Mouse (Mus musculus): ENCODE data around the gene Atxn2. TPM values are rescaled to one million over a fixed set of nuclear protein-coding genes. Genes with fewer than 3 reads are reported as not detected.
"Not testable (repeated sequence)": the region's sequence is repeated elsewhere in the genome, so short reads cannot be mapped to it uniquely, and the experiment has no call there.

The Atxn2 gene
- 100 to 1,000 TPM; 228 to 234 TPM for total RNA-seq (2021)

DNA sequence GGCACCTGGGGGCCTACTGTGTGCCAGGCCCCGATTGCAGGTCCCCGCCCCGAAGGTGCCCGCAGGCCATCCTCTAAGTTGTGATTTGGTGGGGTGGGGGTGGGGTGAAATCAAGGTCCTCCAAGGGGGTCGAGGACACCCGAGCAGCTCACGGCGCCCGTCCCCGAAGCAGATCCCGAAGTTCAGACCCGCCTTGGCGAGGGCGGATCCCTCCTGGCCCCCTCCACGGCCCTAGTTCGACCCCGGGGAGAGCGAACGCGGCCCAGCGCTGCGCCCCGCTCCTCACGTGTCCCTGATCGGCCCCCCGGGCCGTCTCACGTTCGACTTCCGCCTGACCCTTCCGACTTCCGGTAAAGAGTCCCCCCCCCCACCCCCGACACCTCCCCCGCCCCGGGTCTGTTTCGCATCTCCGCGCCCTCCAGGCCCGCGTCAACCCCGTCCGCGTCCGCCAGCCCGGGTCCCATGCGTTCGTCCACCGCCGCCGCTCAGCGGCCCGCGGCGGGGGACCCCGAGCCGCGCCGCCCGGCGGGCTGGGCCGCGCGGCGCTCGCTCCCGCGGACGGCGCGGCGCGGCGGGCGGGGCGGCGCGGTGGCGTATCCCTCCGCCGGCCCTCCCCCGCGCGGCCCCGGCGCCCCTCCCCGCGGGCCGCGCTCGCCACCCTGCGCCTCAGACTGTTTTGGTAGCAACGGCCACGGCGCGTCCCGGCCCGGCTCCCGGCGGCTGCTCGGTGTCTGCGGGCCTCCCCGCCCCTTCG, at the start of gene Atxn2:
Gene Atxn2, plus strand, starts transcription at position 164 of the 754 bp plus-strand sequence.
- intact Hi-C loops (cut with DNase I), result loop anchor here (5.0 to 10.0 kb wide), 4 partner anchors 49 to 443 kb away; partner anchors contain the start of genes Acad10, Brap, Ppp1cc and Sh2b3
- peak; percentile 74 to 83 for DNase-seq (ENCODE audit: low spot score in 2 of 2)

DNA sequence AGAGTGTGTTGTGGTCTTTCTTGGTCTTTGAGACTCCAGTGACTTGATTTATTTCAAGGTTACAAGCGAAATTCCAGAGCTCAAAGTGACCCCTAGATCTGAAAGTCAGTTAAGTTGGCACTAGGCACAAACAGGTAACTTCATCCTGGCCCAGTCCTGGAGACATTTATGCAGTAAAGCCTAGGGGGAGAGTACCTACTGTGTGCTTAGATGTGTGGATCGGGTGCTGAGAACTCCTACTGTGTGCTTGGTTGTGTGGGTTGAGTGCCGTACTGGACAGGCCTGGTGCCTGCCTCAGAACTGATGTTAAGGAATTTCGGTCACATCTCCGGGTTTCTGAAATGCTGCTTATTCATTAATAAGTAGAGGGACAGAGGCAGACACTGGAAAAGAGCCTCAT, 49.6 kb upstream of the Atxn2 start:
- DNase-seq (ENCODE audit: low spot score in 2 of 2), result no peak
- intact Hi-C loops (cut with DNase I), result loop anchor here (5.0 kb wide), 1 partner anchor 51 kb away; the partner anchor contains the start of gene Atxn2

DNA sequence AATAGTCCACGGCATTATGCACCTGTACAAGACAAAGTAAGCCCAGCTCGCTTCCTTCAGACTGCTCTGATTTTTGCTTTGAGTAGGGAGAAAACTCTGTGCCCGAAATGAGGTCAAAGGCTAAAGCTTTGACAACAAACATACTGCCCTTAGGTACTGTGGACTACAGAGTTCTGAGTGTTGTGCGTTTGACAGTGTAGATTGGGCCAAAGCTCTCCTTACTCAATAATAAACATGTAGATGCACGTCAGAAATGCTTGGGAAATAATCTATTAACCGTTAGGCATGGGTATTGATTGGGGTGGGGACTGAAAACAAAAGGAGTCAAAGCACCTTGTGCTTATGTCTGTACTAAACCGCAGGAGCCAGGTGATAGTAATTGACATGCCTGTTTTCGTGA, 47.7 kb upstream of the Atxn2 start:
- no peak for DNase-seq (ENCODE audit: low spot score in 2 of 2)
- intact Hi-C loops (cut with DNase I), result loop anchor here (5.0 kb wide), 1 partner anchor 49 kb away; the partner anchor contains the start of gene Atxn2

DNA sequence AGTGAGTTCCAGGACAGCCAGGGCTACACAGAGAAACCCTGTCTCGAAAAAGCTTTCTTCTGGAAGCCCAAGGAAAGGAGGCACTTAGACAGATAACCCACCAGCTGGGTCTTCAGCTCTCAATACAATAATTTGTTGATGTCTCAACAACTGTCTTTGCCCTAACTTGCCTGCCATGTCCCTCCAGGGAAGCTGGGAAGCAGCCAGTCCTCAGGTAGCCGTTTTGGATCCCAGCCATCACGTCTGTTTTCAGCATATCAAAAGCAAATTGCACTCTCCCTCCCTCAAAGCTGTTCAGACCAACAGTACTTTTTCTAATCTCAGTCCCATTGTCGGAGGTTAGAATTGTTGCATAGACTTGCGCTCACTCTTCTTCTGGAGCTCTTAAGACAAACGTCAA, 47.1 kb upstream of the Atxn2 start:
- intact Hi-C loops (cut with DNase I), result loop anchor here (5.0 kb wide), 1 partner anchor 48 kb away; the partner anchor contains the start of gene Atxn2
- DNase-seq (ENCODE audit: low spot score in 2 of 2), result no peak

DNA sequence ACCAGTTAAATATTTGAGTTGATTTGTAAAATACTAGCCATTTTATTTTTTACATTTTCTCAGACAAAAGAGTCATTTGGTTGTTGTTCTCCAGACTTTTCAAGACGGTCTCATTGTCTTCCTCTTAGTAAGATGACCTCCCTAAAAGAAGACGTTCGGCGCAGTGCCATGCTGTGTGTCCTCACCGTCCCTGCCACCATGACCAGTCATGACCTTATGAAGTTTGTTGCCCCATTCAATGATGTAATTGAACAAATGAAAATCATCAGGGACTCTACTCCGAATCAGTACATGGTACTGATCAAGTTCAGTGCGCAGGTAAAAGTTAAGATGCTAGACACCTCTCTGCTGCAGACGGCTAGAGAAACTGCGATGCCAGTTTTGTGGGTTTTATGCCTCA, 46.2 kb upstream of the Atxn2 start:
- intact Hi-C loops (cut with DNase I), result loop anchor here (5.0 kb wide), 1 partner anchor 47 kb away; the partner anchor contains the start of gene Atxn2
- DNase-seq (ENCODE audit: low spot score in 2 of 2), result no peak

DNA sequence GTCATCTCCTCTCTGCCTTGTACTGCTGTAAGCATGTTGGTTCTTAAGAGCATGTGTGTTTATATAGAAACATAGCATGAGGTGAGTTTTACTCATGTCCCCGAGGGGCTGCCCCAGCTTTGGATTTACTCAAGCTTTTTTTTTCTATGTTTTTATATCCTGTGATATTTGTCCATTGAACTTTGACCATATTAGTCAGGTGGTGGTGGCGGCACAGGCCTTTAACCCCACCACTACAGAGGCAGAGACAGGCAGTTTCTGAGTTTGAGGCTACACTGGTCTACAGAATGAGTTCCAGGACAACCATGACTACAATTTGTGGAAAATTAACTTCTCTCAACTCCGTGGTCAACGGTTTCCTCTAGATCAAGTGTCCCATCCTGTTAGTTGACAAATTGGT, 44.1 kb upstream of the Atxn2 start:
- intact Hi-C loops (cut with DNase I), result no loop called here
- no peak for DNase-seq (ENCODE audit: low spot score in 2 of 2)

DNA sequence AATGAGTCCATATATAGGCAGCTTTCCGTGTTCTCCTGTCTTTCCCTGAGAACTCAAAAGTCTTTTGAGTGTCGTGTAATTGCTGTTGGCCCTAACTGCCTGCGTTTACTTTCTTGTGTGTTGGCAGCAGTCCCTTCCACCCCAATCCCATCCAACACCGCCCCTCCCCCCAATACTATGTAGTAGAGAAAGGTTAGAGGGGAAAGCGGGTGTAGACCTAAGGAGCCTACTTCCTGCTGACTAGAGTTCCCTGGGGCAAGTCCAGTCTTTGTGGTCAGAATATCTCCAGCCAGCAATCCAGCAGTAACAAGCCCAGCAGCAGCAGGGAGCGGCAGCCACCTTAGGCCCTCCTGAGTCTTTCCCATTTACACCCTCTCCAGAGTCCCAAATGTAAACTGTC, 42.7 kb upstream of the Atxn2 start:
- intact Hi-C loops (cut with DNase I), result no loop called here
- DNase-seq (ENCODE audit: low spot score in 2 of 2), result no peak

DNA sequence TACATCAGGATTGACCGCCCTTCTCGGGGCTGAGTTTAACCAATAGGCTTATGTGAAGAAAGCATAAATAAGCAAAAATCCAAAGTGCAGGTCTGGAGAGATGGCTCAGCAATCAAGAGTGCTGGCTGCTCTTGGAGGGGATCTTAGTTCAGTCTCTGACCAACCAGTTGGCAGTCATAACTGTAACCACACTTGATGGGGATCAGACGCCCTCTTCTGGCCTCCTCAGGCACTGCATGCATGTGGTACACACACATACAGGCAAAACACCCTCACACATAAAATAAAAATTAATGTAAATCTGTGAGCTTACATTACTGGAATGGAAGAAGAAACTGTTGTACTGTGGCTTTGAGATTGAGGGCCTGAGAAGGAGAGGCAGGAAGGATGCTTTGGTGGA, 40.7 kb upstream of the Atxn2 start:
- intact Hi-C loops (cut with DNase I), result no loop called here
- no peak for DNase-seq (ENCODE audit: low spot score in 2 of 2)

DNA sequence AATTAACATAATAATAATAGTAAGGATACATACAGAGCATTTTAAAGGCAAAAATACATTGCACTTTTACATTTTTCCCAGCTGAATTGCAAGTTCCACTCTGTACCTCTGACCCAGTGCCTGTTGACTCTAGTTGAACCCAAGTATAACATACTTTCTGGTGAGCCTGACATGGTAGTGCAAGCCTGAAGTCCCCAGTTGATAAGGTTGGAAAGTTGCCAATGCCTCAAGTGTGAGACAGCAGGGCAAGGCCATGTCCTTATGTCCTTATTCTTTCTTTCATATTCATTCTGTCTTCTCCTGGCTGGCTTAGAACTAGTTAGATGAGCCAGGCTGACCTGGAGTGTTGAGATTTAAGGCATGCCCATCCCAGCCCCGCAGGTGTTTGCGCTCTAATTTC, 28.9 kb upstream of the Atxn2 start:
- intact Hi-C loops (cut with DNase I), result no loop called here

DNA sequence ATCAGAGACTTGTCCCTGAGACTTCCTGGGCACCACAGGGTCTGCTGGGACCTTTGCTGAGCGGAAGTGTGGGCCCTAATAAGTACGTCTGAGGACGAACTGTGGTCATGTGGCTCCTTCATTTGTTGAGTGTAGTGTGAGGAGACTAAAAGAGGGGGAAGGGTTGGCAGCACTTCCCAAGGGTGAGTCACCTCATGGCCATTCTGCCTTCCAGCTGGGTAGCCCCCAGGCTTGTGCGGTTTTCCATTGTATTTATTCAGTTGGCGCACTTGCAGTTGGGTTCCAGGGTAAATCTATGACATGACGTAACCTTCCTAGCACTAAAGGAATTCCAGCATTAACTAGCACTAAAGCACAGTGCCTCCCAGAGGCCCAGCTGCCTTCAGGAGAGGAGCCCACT, 25.6 kb upstream of the Atxn2 start:
- intact Hi-C loops (cut with DNase I), result no loop called here

More for the DNA sequence above, 28.9 kb upstream of the Atxn2 start:
- no peak for DNase-seq (ENCODE audit: low spot score in 2 of 2)

DNA sequence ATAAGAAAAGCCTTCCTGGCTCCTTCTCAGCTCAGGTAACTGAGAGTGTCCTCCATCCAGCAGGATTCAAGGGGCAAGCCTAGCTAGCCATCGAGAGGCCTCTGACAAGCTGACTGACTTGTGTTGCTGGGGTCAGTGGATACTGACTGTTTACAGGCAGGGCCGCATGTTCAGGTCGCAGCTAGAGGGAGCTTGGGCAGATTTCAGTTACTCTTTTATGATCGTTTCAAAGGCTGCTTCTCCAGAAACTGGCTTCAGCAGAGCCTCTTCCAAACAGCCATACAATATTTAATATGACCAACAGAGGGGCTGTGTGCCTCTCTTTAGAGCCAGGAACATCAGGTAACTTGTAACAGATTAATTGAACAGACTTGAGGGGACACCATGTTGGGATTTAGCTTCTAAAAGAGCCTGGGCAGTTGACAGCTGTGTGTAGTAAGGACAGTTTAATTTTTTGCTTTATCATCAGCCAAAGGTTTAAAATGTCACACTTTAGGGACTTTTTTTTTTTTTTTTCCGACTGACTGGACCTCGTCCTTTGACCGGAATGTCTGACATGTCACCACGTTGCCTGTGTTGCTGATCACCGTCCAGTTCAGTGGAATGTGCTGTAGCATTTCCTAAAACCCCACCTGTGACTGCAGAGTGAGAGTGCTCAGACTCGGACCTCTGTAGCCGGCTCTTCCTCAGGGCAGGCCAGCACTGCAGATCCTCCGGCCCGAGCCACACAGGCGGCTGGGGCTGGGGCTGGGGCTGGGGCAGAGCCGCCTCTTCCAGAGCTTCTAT, 24.8 kb upstream of the Atxn2 start:
- intact Hi-C loops (cut with DNase I), result no loop called here
- no peak for DNase-seq (ENCODE audit: low spot score in 2 of 2)

More for the DNA sequence above, 25.6 kb upstream of the Atxn2 start:
- DNase-seq (ENCODE audit: low spot score in 2 of 2), result no peak

DNA sequence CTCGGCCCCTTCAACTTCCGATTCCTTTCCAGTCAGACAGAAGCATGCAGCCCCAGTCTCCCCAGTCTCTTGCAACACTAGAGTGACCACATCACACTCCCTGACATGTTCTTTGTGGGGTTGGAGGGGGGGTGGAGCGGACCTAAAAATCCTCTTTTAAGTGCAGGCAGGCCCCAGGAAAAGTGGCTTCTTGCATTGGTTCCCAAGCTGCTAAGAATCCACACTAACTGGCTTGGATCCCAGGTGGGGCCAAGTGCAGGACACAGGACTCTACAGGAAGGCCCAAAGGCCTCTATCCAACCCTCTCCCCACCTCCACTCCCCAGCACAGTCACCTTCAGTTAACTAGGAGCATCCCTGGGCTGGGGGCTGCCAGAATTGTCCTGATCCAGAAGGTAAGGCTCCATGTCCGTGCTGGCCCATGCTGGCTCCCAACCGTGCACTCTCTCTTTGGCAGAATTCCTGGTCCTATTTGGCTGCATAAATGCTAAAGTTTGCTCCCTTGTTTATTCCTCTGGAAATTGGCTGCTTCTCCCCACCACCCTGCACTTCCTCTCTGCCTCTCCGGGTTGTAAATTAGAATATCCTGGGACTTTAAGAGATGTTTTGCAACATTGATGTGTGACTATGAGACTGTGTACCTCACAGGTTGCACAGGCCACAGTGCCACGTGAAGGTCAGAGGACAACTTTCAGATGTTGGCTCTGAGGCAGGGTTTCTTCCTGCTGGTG, 20.5 kb upstream of the Atxn2 start:
- intact Hi-C loops (cut with DNase I), result no loop called here
- DNase-seq (ENCODE audit: low spot score in 2 of 2), result no peak

DNA sequence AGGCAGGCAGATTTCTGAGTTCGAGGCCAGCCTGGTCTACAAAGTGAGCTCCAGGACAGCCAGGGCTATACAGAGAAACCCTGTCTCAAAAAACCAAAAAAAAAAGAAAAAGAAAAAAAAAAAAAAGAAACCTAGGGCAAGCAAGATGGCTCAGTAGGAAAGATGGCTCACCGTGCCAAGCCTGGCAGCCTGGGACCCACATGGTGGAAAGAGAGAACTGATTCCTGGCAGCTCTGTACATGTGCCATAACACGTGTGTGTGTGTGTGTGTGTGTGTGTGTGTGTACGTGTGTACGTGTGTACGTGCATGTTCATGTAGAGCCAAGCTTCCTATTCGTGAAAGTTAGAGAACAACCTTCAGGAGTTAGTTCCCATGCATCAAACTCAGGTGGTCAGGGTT, 19.7 kb upstream of the Atxn2 start:
- intact Hi-C loops (cut with DNase I); DNase-seq (ENCODE audit: low spot score in 2 of 2): not testable (repeated sequence)

DNA sequence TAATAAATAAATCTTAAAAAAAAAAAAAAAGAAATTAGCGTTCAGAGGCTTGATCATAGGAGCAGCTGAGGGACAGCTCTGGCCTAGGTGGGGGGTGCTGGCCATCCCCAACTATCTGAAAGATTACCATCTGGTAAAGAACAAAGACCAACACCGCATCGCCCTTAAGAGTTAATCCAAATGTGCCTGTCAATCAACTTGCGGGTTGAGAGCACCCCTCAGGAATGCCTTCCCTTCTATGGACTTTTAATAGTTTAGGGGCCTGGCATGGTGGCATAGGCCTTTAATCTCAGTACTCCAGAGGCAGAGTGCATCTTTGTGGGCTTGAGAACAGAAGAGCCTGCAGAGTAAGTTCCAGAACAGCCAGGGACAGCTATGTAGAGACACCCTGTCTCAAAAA, 18.2 kb upstream of the Atxn2 start:
- DNase-seq (ENCODE audit: low spot score in 2 of 2), result no peak
- intact Hi-C loops (cut with DNase I), result no loop called here

DNA sequence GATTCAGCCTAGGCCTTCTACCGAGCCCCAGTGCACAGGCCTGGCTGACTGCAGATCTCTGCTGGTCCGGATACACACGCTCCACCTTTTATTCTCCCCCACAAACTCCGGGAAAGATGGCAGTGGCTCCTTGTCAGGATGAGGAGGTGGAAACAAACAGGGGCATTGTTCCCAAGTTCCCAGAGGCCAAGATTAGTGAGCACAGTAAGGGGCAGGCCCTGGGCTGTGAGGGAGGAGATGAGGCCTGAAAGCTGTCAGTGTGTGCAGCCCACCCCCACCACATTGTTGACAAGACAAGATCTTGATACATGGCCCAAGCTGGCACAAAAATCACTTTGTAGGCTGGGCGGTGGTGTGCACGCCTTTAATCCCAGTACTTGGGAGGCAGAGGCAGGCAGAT, 14.4 kb upstream of the Atxn2 start:
- intact Hi-C loops (cut with DNase I), result no loop called here
- no peak for DNase-seq (ENCODE audit: low spot score in 2 of 2)

DNA sequence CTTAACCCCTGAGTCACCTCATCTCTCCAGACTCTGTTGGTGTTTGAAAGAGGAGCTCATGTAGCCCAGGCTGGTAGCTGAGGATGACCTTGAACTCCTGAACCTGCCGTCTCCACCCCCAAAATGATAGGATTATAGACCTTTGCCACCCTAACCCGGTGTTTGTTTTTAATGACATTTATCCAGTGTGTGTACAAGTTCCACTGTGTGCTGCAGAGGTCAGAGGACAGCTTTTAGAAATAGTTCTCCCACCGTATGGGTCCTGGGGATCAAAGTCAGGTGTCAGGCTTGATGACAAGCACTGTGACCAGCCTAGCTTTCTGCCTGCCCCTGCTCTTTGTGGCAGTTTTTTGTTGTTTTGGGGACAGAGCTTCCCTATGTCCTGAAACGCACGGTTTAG, 11.2 kb upstream of the Atxn2 start:
- DNase-seq (ENCODE audit: low spot score in 2 of 2), result no peak
- intact Hi-C loops (cut with DNase I), result no loop called here

DNA sequence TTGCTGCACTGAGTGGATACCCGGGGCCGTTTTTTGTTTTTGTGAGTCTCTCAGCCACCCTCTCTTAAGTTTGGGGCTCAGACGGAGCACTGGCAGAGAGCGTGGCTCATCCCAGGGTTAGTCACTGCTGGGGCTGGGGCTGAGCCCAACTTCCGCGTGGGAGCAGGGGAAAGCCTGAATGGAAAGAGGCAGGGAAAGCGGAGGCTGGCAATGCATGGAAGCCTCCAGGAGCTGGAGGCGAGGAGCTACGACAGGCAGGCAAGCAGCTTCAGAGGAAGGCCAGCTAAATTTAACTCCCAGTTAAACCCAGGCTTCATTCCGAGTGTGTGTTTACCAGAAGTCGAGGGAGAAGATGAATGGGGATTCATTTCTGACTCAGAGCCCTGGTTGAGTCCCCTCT, 10.6 kb upstream of the Atxn2 start:
- intact Hi-C loops (cut with DNase I), result no loop called here

DNA sequence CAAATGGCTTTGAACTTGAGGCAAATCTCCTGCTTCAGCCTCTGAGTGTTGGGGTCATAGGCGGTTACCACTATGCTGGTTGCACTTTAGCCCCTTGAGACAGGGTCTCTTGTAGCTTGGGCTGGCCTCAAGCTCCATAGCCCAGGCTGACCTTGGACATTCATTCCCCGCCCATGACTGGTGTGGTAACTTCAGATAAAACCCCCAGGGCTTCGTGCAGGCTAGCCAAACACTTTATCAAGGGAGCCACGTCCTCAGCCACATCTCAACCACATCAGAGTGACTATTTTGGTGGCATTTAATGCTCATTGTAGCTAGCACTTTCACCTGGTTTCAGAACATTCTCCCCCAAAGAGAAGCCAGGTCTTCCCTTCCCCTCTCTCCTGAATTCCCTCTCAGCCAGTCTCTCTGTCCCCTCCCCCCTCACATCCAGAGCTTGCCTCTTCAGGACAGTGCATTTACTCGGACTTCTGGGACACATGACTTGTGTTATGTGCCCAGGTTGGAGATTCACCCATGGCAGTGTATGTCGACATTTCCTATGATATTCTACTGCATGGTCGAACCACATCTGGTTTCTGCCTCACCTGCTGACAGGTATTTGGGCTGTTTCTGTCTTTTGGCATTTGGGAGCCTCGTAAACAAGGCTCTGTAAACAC, 9.9 kb upstream of the Atxn2 start:
- intact Hi-C loops (cut with DNase I), result no loop called here
- DNase-seq (ENCODE audit: low spot score in 2 of 2), result no peak

More for the DNA sequence above, 10.6 kb upstream of the Atxn2 start:
- DNase-seq (ENCODE audit: low spot score in 2 of 2), result peak; percentile 65 to 95

DNA sequence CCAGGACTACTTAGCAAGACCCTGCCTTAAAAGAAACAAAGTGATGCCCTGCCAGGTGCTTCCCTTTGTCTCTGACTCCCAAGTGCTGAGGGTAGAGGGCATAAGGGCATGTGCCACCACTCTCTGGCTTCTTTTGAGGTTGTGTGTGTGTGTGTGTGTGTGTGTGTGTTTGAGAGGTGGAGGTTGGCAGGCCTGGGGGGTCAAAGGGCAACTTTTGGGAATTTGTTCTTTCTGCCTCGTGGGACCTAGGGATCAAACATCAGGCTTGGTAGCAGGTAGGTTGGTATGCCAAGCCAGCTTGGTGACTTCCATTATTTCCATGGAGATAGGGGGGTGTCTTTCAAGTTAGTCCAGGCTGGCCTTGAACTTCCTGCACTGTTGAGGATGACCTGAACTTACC, 7.8 kb upstream of the Atxn2 start:
- DNase-seq (ENCODE audit: low spot score in 2 of 2), result no peak
- intact Hi-C loops (cut with DNase I), result no loop called here
